Mouse (Mus musculus) myocyte (in vitro differentiated cells): ENCODE results near the gene Fars2.

Source experiments
- CEBPB ChIP-seq: IDR thresholded peaks from 2 replicates; pipeline ENCODE4 v1.6.1; 2011; ENCODE audit warnings: mild to moderate bottlenecking, moderate library complexity; ENCODE audit not compliant: poor library complexity, insufficient read depth, severe bottlenecking
- POLR2A ChIP-seq: IDR thresholded peaks from one replicate; pipeline ENCODE4 v1.6.1; 2011; ENCODE audit warnings: low read depth, mild to moderate bottlenecking, control low read depth, moderate library complexity; ENCODE audit not compliant: insufficient read length

DNA sequence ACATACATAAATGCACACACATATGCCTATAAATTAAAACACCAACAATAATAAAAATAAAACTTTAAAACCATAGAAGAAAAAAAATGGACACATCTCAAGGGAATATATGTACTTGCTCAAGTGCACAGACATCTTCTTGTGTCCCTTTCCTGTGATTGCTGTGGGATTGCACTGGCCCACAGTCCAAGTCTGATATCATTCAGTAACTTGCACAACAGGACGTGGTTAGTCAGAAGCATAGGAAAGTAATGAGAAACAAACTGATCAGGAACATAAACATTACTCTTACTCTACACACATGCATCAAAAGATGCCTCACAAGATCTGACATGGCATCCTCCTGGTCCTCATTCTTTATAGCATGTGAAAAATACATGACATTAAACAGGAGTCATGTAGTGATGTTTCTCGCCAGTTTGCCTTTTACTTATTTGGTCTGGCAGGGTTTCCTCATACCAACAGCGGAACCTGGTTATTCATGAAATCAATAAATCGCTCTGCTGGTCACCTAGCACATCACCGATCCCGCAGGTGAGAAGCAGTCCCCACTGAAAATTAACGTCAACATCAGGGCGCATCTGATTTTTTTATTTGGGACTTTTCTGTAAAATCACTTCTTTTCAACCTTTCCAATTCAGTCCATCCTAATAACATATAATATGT lies 563.6 kb downstream of the Fars2 start:
- TF ChIP-seq CEBPB (no peak), POLR2A (no peak)
